Mouse (Mus musculus): Measurements from ENCODE around the gene Pcare. TPM values are rescaled to one million over a fixed set of nuclear protein-coding genes. Genes with fewer than 3 reads are reported as not detected.

The Pcare gene
- polyA plus RNA-seq, 1 experiment from 2014 or later, result not detected

DNA sequence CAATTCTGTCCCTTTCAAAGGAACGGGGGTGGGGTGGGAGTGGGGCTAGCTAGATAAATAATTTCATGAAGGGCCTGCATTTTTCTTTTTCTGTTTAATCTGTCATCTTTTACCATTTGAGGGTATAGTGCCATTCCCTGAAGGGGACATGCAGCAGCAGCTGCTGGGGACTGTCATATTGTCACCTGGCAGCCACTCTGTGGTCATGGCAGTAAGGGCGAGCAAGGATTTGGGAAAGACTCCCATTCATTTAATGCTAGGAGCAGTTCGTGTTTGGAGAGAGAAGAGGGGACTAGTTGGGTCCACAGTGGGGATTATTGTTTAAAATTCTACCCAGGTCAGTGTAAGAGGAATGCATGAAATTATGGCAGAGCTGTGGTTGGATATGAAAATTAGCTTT lies 16.3 kb downstream of the Pcare start:
- no peaks in the 10 kb centered on the region for H3K9me3 ChIP-seq (ENCODE audit: low read depth, low read length)
- ATAC-seq (ENCODE audit: insufficient read depth) (no peak), DNase-seq (no peak)
- no peak overlapping the region for H3K4me3 ChIP-seq (ENCODE audit: low read depth, low read length)
- TF ChIP-seq CTCF (IDR thresholded peaks at IDR 0.05; ENCODE audit: low read depth), result no peak
- no peak overlapping the region for H3K4me2 ChIP-seq
- no peak overlapping the region for H3K27ac ChIP-seq (ENCODE audit: low read depth)
- WGBS, result 27% methylated on average over 3 of the region's 3 CpGs
- H3K36me3 ChIP-seq (ENCODE audit: insufficient read depth), result no peaks in the 10 kb centered on the region
- no peaks in the 10 kb centered on the region for H3K4me1 ChIP-seq (ENCODE audit: insufficient read depth)
- H3K27me3 ChIP-seq (ENCODE audit: insufficient read depth, low read length), result no peaks in the 10 kb centered on the region
- H3K9ac ChIP-seq, result no peak overlapping the region

DNA sequence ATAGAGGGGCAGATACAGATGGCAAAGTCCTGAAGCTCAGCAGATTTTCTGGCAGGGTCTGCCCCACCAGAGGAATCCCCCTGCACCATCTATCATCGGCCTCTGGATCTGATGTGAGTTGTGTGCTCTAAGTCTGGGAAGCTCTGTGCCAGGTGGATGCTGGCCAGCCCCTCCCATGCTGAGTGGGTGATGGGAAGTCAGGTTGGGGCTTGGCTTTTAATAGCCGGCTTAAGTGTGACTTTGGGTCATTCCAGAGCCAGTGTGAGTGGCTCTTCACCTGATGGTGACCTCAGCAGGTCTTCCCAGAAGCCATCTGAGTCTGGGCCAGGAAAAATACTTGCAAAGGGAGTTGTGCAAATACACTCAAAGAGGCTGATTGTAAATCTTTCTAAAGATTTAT lies 22.0 kb downstream of the Pcare start:
- Histone ChIP-seq H3K9ac (no peak overlapping the region), H3K9me3 (ENCODE audit: low read depth, low read length) (no peaks in the 10 kb centered on the region), H3K4me2 (no peak overlapping the region), H3K36me3 (ENCODE audit: insufficient read depth) (no peaks in the 10 kb centered on the region), H3K27me3 (ENCODE audit: insufficient read depth, low read length) (no peaks in the 10 kb centered on the region), H3K4me3 (ENCODE audit: low read depth, low read length) (no peak overlapping the region), H3K4me1 (ENCODE audit: insufficient read depth) (no peaks in the 10 kb centered on the region), H3K27ac (ENCODE audit: low read depth) (no peak overlapping the region)
- TF ChIP-seq CTCF (IDR thresholded peaks at IDR 0.05; ENCODE audit: low read depth), result no peak
- peak; percentile 63 for DNase-seq
- 34% methylated on average over 2 of the region's 2 CpGs for WGBS
- peak; percentile 88 for ATAC-seq (ENCODE audit: insufficient read depth)

DNA sequence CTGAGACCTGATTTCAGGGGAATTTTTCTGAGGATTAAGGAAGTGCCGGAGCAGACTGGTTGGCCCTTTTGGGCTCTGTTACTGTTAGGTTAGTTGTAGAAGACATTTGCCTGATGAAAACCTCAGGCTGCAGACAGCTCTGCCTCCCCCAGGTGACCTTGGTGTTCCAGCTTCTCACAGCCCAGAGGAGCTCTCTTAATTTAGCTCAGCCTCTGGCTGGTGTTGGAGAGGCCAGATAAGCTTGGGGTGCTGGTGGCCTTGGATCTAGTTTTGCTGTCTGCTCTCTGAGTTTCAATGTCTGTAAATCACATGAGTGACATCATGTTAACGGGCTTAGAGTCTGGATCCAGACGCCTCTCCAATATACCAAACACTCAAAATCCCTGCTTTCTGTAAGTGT lies 31.7 kb downstream of the Pcare start:
- H3K36me3 ChIP-seq (ENCODE audit: insufficient read depth), result no peaks in the 10 kb centered on the region
- DNase-seq, result no peak
- H3K4me2 ChIP-seq, result no peak overlapping the region
- no peaks in the 10 kb centered on the region for H3K4me1 ChIP-seq (ENCODE audit: insufficient read depth)
- TF ChIP-seq CTCF (IDR thresholded peaks at IDR 0.05; ENCODE audit: low read depth), result no peak
- H3K9me3 ChIP-seq (ENCODE audit: low read depth, low read length), result no peaks in the 10 kb centered on the region
- no peak overlapping the region for H3K27ac ChIP-seq (ENCODE audit: low read depth)
- H3K9ac ChIP-seq, result no peak overlapping the region
- 54% methylated on average over 3 of the region's 3 CpGs for WGBS
- no peak for ATAC-seq (ENCODE audit: insufficient read depth)
- no peak overlapping the region for H3K4me3 ChIP-seq (ENCODE audit: low read depth, low read length)
- no peaks in the 10 kb centered on the region for H3K27me3 ChIP-seq (ENCODE audit: insufficient read depth, low read length)

DNA sequence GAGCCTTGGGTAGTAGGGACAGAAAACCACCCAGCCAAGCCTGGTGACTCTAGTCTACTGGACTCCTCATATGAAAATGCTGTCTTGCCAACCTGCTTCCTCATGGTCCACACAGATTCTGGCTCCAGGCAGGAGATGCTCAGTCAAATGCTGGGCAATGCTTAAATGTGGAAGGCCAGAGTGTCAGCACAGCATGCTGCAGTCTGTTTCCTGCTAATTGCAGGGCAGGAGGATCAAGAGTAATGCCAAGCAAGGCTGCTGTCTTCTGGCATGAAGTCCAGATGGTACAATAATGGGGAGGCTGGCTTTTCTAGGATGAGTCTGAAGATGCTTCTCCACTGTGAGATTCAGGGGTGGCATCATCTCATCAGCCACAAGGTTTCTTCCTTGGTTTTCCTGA lies 32.3 kb downstream of the Pcare start:
- H3K4me1 ChIP-seq (ENCODE audit: insufficient read depth), result no peaks in the 10 kb centered on the region
- no peak for TF ChIP-seq CTCF (IDR thresholded peaks at IDR 0.05; ENCODE audit: low read depth)
- H3K27ac ChIP-seq (ENCODE audit: low read depth), result no peak overlapping the region
- ATAC-seq (ENCODE audit: insufficient read depth) (no peak), DNase-seq (no peak)
- no peak overlapping the region for H3K4me2 ChIP-seq
- H3K9me3 ChIP-seq (ENCODE audit: low read depth, low read length), result no peaks in the 10 kb centered on the region
- H3K4me3 ChIP-seq (ENCODE audit: low read depth, low read length), result no peak overlapping the region
- no peaks in the 10 kb centered on the region for H3K27me3 ChIP-seq (ENCODE audit: insufficient read depth, low read length)
- H3K9ac ChIP-seq, result no peak overlapping the region
- H3K36me3 ChIP-seq (ENCODE audit: insufficient read depth), result no peaks in the 10 kb centered on the region

DNA sequence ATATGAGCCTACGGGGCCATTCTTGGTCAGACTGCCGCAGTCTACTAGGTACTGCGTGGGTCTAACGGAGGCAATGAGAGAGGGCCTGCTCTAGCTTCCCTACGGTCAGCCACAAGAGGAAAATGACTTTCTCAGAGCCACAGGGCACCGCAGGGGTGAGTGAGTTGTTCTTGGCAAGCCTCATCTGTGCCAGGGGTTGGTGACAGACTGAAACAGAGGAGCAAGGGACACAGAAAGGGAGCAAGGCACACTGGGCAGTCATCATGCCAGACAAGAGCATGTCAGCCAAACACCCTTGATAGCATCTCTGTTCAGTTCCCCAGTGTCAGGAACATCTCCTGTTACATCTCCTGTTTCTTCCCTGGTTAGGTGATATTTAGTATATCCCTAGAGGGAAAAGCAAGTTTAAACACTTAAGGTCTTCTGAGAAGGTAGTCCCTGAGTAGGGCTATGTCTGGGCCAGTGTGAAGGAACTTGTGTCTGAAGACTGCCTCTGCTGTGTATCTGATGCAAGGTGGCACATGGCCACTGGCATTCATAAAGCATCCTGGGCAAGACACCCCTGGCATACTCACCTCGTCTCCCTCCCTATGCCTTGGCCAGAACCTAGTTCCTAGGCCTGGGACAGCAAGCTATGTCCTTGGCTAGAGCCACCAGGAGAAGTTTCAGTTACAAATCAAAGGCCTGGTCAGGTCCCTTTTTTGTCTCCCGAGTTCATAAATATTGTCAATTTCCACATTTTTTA lies 34.6 kb downstream of the Pcare start:
- no peaks in the 10 kb centered on the region for H3K36me3 ChIP-seq (ENCODE audit: insufficient read depth)
- TF ChIP-seq CTCF (IDR thresholded peaks at IDR 0.05; ENCODE audit: low read depth), result no peak
- H3K4me3 ChIP-seq (ENCODE audit: low read depth, low read length), result no peak overlapping the region
- no peak overlapping the region for H3K27ac ChIP-seq (ENCODE audit: low read depth)
- ATAC-seq (ENCODE audit: insufficient read depth) (no peak), DNase-seq (no peak)
- WGBS, result 88% methylated on average over 8 of the region's 8 CpGs
- H3K27me3 ChIP-seq (ENCODE audit: insufficient read depth, low read length), result no peaks in the 10 kb centered on the region
- no peak overlapping the region for H3K4me2 ChIP-seq
- no peak overlapping the region for H3K9ac ChIP-seq
- no peaks in the 10 kb centered on the region for H3K9me3 ChIP-seq (ENCODE audit: low read depth, low read length)
- no peaks in the 10 kb centered on the region for H3K4me1 ChIP-seq (ENCODE audit: insufficient read depth)

DNA sequence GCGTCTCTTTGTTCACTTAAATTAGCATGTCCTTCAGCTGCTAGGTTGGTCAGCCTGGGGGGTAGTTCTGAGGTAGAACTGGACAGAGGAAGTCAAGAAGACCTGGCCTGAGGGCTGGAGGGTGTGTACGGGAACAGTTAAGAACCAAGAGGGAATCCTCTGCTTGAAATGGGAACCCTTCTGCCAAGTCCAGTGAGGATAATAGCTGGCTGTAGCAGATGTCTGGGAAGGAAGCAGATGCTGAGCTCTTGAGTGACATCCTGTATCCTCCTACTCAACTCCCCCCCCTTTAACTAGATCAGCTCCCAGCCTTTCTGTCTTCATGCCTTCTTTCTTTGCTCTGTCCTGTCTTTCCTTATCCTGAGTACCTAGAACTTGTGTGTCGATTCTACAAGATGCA lies 37.7 kb downstream of the Pcare start:
- TF ChIP-seq CTCF (IDR thresholded peaks at IDR 0.05; ENCODE audit: low read depth), result no peak
- Histone ChIP-seq H3K4me3 (ENCODE audit: low read depth, low read length) (no peak overlapping the region), H3K27me3 (ENCODE audit: insufficient read depth, low read length) (no peaks in the 10 kb centered on the region), H3K27ac (ENCODE audit: low read depth) (no peak overlapping the region), H3K9ac (no peak overlapping the region), H3K4me2 (no peak overlapping the region), H3K4me1 (ENCODE audit: insufficient read depth) (no peaks in the 10 kb centered on the region), H3K36me3 (ENCODE audit: insufficient read depth) (no peaks in the 10 kb centered on the region), H3K9me3 (ENCODE audit: low read depth, low read length) (no peaks in the 10 kb centered on the region)
- ATAC-seq (ENCODE audit: insufficient read depth) (no peak), DNase-seq (no peak)
- WGBS, result 67% methylated on average over 3 of the region's 3 CpGs

DNA sequence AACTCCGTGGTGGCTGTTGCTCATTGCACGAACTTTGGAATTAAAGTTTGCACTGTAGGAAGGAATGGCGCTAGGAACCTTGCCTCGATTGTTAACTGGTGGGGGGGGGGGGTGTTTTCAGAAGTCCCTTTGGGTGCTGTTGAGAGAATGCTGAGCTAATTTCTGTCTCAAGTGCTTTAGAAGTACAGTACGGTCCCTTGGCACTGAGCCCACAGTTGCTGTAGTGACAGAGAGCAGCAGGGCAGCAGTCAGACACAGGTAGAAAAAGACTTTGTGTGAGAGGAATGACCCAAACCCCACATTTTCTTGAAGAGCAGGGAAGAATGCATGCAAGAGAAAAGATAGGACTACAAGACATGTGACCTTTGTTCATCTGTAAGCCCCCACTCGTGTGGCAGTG lies 40.4 kb downstream of the Pcare start:
- H3K9ac ChIP-seq, result no peak overlapping the region
- no peaks in the 10 kb centered on the region for H3K36me3 ChIP-seq (ENCODE audit: insufficient read depth)
- no peak for TF ChIP-seq CTCF (IDR thresholded peaks at IDR 0.05; ENCODE audit: low read depth)
- no peak overlapping the region for H3K4me2 ChIP-seq
- 57% methylated on average over 6 of the region's 6 CpGs for WGBS
- DNase-seq (peak; percentile 78), ATAC-seq (ENCODE audit: insufficient read depth) (no peak)
- no peak overlapping the region for H3K27ac ChIP-seq (ENCODE audit: low read depth)
- H3K9me3 ChIP-seq (ENCODE audit: low read depth, low read length), result no peaks in the 10 kb centered on the region
- H3K4me1 ChIP-seq (ENCODE audit: insufficient read depth), result no peaks in the 10 kb centered on the region
- no peak overlapping the region for H3K4me3 ChIP-seq (ENCODE audit: low read depth, low read length)
- no peaks in the 10 kb centered on the region for H3K27me3 ChIP-seq (ENCODE audit: insufficient read depth, low read length)

All from lung, embryonic 14.5 days (tissue).